In the genomic region with DNA sequence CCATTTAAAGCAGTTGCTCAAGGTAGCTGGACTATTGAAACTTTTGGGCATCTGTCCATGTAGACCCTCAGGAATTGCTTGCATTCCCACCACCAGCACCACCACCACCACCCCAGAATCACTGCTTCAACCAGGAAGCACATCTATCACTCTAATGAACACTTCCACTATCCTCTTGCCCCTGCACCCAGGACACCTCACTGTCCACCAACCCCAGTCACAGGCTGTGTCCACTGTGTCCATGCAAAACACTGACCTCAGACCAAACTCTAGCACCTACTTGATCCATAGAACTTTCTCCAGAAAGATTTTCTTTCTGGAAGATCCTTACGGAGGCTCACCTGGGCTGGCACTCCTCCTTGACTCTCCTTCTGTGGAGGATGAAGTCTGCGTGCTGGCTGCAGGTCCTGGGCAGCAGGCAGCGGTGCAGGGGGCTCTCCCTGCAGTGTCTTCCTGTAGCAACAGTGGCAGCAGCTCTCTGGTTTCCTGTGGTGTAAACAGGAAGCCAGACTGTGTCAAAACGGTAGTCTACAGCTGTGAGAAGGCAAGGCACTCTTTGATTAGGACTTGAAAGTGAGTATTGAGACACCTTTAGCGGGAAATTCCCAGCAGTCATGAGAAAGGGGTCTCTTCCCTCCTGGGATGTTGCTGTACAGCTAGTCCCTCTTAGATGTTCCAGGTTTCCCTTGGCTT, we compare ENCODE assay signal across 8 mouse cellular contexts. TPM values are rescaled to one million over a fixed set of nuclear protein-coding genes. Genes with fewer than 3 reads are reported as not detected.
A peak's percentile ranks its signal among the peaks of the same experiment; 100 is the strongest.
DNase-seq lines count a peak whose midpoint lies in the region; ATAC-seq lines count a peak whose summit lies in the region.

No protein-coding gene starts in this region.

- H3K4me1 ChIP-seq in heart, embryonic 13.5 days, result no peaks in the 10 kb centered on the region

- no peaks in the 10 kb centered on the region for H3K9me3 ChIP-seq in heart, embryonic 13.5 days

- H3K27me3 ChIP-seq in heart, embryonic 13.5 days (replicated peaks), result no peaks in the 10 kb centered on the region

- H3K4me2 ChIP-seq in heart, embryonic 13.5 days, result peak overlapping the region; percentile 23; the same call in 1 of the 2 replicates

- ATAC-seq in heart, embryonic 13.5 days (ENCODE audit: extremely low read depth, insufficient number of reproducible peaks, low FRiP score, low TSS enrichment), result no peak
- ATAC-seq in neutrophil, adult 5-6 weeks (ENCODE audit: extremely low read depth, insufficient number of reproducible peaks, low FRiP score, poor library complexity, severe bottlenecking), result peak; percentile 57

- H3K4me3 ChIP-seq in heart, embryonic 13.5 days, result no peak overlapping the region; the same call in 1 of the 2 replicates

- 55% methylated on average over 5 of the region's 5 CpGs for WGBS in heart, embryonic 13.5 days

- H3K27ac ChIP-seq in heart, embryonic 13.5 days (replicated peaks), result peak overlapping the region; percentile 21; the same call in 1 of the 2 replicates

- no peaks in the 10 kb centered on the region for H3K36me3 ChIP-seq in heart, embryonic 13.5 days

- no peak overlapping the region for H3K9ac ChIP-seq in heart, embryonic 13.5 days

- DNase-seq in adrenal gland, postnatal 10 days, result peak; percentile 28
- peak; percentile 29 for DNase-seq in liver
- no peak for DNase-seq in right cerebral cortex, adult 18-20 months
- DNase-seq in cerebellum, adult 18-20 months, result no peak
- DNase-seq in cerebellum, postnatal 25 days, result no peak
- no peak for DNase-seq in left cerebral cortex, adult 9 months (ENCODE audit: low spot score in 2 of 2)

RNA-seq across cellular contexts. Expression of a gene that starts 23.3 kb away (rescaled TPM):
- 10 to 100 TPM; 30.1 to 35.2 TPM for total RNA-seq in adrenal gland, postnatal 10 days (2021)
- polyA plus RNA-seq in heart, embryonic 13.5 days (2015; fragmentation: Nextera tagmentation; extraction: Ambion mirVana), result 28.5 and 28.9 TPM in 2 replicates
- total RNA-seq in neutrophil, adult 5-6 weeks (2017), result 49.9 and 57.6 TPM in 2 replicates

Comparison
In these comparisons a context has a peak if more than half of its experiments do, and no peak if none do; other contexts are left out.
1. DNase-seq: peak in adrenal gland, postnatal 10 days (single experiment) and liver (single experiment); none in right cerebral cortex, adult 18-20 months (single experiment), cerebellum, adult 18-20 months (0 of 2), cerebellum, postnatal 25 days (0 of 2) and left cerebral cortex, adult 9 months (0 of 2).